Mouse (Mus musculus) lung, postnatal 0 days (tissue): ENCODE measurements around the gene Rab44.

Source experiments
- CTCF ChIP-seq: IDR thresholded peaks from 2 replicates; pipeline ENCODE4 v1.5.1; 2016; ENCODE audit warnings: antibody characterized with exemption, mild to moderate bottlenecking
- EP300 ChIP-seq: IDR thresholded peaks from 2 replicates; pipeline ENCODE4 v1.6.1; 2016; ENCODE audit warnings: antibody characterized with exemption, mild to moderate bottlenecking, control low read depth

DNA sequence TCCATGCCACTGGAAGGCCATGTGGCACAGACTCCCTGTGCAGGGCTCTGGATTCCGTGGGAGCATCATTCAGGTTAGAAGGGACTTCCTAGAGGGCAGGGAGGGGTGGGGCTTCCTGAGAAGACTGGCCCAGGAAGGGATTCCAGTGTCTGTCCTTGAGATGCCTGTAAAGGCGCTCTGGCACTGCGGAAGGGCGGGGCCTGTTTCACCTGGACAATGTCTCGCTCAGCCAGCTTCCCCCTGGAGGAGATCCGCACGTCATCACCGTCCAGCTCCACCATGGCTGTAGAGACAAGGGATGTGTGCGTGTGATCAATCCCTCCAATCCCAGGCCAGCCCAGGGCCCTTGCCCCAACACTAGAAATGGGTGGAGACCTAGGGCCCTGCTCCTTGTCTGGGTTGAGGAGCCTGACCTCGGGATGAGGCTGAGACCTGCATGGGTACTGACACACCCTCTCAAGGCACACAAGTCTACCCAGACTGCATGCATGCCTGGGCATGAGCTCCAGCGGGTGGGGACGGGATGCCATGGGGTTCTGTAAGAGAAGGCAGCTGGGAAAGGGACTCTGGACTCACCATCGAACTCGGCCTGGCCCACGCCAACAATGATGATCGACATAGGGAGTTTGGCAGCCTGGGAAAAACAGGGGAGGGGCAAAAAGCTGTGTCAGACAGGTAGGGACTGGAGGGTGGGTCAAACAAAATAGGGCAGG is 46.0 kb downstream of the Rab44 start:
- no peak for TF ChIP-seq EP300
- no peak for TF ChIP-seq CTCF
